Mouse (Mus musculus) heart, adult 8-10 months (tissue): ENCODE measurements around the gene Inpp5a. TPM values are rescaled to one million over a fixed set of nuclear protein-coding genes. Genes with fewer than 3 reads are reported as not detected.

ENCODE experiments used
- total RNA-seq, 4 experiments: library from RNA; stranded (reverse); gene quantifications; 2 replicates each; pipeline ENCODE4 v1.2.4; 2022

Gene Inpp5a
- total RNA-seq, 4 experiments from 2014 or later: 291 to 307 (median 299) TPM

Other genes starting within 250 kb of the Inpp5a start
- gene Lrrc27, start 176.1 kb upstream of the Inpp5a start, total RNA-seq: 10 to 100 TPM; 15.6 to 18.8 (median 16.4) TPM
- under 1 TPM; 0.41 to 0.92 (median 0.43) TPM for gene Stk32c, start 175.8 kb upstream of the Inpp5a start, total RNA-seq
- gene Pwwp2b, start 140.6 kb upstream of the Inpp5a start, total RNA-seq: 10 to 100 TPM in 2 of 4 experiments, 1 to 10 TPM in 2; 8.1 to 12.5 (median 10.0) TPM
- gene Nkx6-2, start 193.7 kb downstream of the Inpp5a start, total RNA-seq: under 1 TPM in 2 of 4 experiments, not detected in 2; 0.19 to 0.34 TPM